Mouse (Mus musculus) heart, adult 9 months (tissue): ENCODE measurements around the gene Sf3a3.

Experiments
- DNase-seq, 2 experiments: peaks; one replicate each; pipeline ENCODE4 v3.0.0; 2022; ENCODE audit warnings: low spot score in 2 of 2

Sf3a3 gene

DNA sequence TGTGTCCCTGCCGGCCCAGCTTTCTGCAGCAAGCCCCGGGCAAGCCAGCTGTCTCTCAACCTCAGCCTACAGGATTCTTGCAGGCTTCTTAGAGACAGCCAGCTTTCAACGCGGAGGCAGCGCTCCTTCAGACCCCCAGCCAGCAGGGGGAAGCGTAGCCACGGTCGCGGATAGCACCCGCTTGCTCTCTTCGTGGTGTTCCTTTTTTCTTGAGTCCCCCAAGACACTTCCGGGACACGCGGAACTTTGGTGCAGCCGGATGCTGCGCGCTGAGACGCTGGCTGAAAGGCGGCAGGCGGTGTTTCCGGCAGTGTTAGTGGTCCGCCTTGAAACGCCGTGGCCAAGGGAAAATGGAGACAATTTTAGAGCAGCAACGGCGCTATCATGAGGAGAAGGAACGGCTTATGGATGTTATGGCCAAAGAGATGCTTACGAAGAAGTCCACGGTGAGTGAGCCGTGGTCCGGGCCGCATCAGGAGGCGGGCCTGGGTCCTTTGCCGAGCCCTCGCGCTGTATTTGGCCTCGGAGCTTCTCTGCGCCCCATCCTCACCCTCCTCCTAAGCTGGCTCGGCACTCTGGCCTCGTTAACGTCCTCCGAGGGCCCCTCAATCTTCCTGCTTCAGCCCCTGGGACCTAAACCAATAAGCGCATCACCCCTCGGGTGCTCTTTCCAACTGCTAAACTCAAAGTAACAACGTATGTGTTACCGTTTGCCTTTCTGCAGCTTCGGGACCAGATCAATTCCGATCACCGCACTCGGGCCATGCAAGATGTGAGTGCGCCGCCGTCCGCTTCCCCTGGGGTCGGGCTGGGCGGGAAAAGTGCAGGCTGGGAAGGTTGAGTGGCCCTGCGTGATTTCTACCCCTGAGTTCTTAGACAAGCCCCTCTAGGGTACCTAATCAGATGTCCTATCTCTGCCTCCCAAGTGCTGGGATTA is at the start of gene Sf3a3:
Sf3a3 (plus strand) TSS at position 232 of the 937 bp plus-strand sequence.
- peak; percentile 92 to 94 for DNase-seq

DNA sequence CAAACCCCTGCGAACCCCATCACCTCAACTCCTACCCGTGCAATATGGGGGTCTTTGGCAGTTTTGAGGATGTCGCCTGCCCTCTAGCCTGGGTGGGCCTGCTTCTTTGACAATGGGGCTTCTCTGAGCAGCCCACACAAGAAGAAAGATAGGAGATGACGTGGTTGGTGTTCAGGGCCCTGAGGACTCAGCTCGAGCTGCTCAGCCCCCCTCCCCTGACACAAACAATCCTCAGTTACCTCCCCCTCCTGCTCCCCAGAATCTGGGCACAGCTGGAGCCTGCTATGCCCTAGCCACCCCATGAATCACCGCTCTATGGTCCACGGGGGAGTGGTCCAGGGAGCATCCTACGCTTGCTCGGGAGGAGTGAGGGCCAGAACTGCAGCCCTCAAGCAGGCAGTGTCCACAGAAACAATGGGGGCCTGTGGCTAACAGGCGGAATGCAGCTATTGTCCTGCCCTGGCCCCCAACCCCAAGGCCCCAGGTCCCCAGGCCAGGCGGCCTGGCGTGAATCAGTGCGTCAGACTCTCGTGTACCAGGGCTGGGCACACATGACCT is 47.0 kb upstream of the Sf3a3 start:
- no peak for DNase-seq

DNA sequence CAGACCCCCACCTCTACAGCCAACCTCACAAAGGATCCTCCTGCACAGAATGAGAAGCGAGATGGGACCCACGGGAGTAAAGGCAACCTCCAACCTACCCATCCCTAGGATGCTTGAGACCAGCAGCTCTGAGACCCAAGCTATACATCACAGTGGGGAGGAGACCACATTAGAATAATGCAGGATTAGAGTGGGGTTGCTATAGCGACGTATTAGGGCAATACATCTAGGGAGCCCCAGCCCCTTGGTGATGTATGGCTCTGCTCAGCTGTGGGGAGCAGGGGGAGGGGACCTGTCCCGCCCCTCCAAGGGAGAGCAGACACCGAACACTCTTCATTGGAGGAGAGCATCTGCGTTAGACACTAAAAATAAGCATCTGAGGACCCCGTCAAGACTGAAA is 46.5 kb upstream of the Sf3a3 start:
- no peak for DNase-seq

DNA sequence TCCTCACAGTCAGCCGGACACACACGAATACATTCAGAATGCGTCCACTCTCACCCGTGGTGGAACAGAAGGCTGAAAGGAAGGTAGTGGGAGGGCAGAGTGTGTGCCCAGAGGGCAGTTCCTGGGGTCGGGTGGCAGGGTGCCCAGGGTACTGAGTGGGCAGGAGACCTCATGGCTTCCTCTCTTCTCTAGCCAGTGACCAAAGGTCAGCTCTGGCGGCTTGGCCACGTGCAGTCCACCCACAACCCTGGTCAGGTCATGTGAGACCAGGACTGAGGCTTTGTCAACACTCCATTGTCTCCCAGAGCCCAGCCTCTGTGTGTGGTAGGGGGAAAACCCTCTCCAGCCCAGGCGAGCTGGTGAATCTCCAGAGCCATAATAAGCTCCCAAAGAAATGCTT is 44.3 kb upstream of the Sf3a3 start:
- no peak for DNase-seq

DNA sequence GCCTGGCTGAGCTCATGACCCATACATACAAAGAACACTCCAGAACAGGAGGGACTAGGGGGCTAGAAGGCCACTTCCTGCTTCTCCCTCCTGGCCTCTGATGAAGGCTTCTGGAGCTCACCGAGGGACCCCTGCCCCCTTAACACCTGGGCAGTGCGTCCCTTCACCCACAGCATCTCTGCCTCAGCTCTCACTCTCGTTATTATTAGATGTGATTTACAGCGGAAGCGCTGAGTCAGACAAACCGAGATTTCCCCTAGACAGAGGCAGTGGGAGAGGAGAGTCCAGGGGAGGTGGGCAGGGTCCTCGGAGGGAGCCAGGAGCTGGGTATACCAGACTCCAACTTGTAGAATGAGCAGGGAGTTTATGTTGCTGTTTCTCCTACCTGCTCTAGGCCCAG is 43.0 kb upstream of the Sf3a3 start:
- DNase-seq = no peak

DNA sequence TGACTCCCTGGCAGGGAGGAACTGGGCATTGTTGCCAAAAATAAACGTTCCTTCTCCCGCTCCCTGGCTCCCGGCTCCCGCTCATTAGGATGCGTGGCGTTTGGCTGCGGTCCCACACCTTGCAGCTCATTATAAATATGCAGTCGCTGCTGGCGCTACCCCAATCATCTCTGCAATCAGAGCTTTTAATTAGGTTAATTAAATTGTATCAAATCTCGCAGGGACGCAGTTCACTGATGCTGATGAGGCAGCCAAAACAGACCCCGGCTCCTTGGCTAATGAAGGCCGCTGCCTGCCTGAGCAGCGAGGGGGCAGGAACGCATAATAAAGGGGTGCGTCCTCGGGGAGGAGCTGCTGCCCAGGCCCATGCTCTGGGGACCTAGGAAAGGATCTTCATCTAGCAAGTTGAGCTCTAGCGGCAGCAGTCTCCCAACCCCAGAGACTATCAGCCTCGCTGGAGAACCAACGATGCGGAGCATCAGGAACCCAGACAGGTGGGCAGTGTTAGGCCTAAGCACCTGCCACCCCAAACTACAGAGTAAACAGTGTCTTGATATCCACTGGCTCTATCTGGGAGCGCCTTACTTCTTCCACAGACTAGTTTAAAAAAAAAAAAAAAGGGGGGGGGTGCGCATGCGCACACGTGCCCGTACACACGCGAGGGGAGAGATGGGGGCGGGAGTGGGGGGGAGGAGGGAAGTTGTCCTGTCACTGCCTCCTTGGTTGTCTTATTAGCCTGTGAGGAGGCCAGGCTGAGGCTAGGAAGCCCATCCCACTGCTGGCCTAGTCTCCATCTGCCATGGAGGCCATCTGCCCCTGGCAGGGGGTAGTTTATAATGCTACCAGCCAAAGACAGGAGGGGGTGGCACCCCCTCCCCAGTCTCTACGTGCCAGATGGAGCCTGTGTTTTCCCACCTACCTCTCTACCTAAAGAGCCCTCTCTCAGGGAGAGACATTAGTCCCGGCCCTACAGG is 41.9 kb upstream of the Sf3a3 start:
- DNase-seq = no peak

DNA sequence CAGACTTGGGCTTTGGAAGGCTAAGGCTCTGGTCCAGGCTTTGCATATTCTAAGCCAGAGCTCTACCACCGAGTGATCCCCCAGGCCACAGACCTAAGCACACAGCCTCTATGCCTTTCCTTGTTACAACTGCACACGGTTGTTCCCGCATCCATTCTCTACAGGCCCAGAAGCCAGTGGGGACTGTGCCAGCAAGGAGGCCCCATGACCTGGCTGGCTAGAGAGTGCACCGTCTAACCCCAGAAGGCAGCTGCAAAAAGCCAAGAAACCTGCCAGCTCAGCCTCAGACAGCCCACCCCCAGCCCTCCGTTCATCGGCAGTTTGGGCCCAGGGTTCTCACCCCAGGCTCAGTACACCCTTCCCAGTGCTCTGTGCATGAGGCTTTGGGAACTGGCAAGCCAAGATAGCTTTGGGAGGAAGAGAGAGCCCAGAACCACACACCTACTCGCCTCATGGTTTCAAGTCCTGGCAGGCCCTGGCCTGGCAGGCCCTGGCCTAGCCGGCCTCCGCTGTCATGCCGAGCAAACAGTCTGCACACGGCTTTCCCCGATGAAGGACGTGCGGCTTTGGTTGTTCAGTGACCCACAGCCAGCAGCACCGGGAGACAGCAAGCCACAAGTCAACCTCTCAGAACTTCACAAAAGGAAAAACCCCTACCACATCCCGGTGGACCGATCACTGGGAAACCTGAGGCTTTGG is 40.1 kb upstream of the Sf3a3 start:
- no peak for DNase-seq

DNA sequence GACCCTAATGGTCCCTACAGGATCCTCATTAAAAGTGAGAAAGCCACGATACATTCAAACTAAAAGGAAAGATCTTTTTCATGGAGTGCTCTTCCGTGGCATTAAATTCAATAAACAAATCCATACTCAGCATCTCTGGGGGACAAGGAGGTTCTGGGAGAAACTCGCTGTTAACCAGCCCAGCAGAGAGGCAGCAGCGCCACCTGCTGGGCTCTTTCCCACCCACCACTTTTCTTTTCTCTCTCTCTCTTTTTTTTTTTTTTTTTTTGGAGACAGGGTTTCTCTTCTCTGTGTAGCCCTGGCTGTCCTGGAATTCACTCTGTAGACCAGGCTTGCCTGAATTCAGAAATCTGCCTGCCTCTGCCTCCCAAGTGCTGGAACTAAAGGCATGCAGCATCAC is 39.5 kb upstream of the Sf3a3 start:
- no peak for DNase-seq

DNA sequence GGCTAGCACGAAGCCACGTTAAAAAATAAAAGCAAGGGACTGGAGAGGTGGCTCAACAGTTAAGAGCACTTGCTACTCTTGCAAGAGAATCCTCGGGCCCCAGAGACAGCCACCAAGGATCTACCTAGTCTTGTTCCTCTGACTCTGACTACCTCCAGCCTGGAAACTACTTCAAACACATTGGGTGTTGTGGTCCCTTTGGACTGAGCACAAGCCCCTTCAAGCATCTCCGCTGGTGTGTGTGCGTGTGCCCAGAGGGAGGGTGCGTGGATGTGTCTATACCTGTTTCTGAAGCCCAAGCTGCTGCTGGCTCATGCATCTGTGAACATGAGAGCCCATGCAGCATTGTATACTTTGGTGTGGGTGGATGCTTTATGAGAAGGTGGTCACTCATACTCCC is 38.6 kb upstream of the Sf3a3 start:
- no peak for DNase-seq

DNA sequence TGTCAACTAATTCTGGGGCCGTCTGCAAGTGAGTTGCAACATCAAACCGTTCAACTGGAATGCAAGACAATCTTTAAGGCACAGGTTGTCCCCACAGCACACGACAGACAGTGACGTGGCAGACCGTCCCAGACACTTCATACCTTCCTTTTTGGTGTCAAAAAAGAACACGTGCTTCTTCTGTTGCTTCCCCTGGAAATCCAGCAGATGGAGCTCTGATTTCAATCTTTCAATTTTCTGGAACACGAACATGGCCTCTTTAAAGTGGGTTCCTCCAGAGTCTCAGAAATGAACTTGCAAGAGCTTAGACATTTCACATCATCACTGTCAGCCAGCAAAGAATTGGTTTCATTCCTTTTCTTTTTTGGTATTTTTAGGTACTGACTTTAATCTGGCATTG is 32.3 kb upstream of the Sf3a3 start:
- DNase-seq = no peak

DNA sequence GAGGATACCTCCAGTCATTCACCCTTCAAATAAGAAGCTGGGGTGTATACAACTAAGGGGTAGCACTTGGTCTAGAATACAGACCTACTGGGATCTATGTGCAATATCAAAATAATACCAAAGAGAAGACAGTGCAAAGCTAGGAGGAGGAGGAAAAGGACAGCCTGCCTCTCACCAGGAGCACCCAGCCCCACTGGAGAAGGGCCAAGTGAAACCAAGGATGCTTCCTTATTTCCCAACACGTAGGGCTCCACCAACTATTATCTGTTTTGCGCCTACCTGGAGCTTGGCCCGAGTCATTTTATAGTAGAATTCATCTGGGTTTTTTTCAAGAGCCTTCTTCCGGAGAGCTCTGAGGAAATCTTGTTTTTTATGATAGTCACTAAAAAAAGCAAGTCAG is 31.1 kb upstream of the Sf3a3 start:
- no peak for DNase-seq

DNA sequence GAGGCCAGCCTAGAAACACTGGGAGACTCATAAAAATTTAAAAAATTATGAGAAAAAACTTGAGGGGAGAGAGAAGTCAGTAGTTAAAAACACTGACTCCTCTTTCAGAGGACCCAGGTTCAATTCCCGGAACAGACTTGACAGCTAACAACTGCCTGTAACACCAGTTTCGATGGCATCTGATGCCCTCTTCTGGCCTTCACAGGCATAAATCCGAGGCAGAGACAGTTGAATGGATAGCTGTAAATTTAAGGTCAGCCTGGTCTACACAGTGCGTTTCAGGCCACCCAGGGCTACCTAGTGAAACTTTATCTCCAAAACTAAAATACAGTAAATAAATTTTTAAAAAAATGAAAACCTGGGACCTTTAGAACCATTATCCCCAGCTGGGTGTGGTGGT is 29.6 kb upstream of the Sf3a3 start:
- DNase-seq = no peak

DNA sequence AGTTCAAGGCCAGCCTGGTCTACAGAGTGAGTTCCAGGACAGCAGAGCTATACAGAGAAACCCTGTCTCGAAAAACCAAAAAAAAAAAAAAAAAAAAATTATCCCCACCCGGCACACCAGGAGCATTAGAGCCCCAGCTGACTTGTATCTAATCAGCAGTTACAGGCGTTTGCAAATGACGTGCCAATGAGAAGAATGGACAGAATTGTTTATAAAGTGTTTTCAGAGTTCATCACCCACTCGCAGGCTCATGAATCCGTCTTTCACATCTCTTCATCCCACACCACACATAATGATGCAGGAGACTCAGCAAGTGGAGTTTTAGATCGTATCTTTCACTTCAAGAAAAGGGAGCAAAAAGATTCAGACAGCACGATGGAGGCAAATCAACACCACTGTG is 29.1 kb upstream of the Sf3a3 start:
- no peak for DNase-seq

DNA sequence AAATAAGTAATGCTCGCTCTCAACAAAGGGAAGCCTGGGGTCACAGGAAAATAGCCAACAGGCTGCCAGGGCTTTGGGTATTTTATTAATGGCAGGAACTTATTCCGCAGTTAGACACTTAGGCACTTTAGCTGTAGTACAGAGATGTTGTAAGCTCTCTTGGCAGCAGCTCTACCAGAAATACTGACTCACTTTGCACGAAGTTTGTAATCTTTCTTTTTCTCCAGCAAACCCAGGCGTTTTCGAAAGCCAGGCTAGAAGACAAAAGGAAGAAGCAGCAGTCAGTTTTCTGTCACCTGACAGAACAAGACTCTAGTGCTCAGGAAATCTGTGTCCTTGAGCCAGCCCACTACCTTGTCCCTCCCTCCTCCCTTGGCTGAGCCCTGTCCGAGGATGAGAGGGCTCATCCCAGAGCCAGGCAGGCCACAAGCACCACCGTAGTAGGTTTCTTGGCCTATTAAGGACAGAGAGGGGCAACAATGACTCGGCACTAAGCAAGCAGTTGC is 28.6 kb upstream of the Sf3a3 start:
- DNase-seq = peak in 1 of 2 experiments; percentile 35

DNA sequence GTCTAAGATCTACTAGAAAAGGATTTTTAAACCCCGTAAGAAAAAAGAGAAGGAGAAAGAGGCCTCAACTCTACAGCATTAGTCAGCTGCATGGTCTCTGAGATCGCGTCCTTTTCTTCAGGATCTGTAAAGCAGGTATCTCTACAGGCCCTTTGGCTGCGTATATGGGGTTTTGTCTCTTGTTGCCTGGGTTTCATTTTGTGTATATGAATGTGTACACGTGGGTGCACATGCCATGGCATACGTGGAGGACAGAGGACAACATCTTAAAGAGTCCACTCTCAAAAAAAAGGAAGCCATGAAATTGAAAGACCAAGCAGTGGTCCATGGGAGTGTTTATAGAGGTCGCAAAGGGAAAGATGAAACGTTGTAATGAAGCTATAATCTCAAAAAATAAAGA is 23.1 kb upstream of the Sf3a3 start:
- DNase-seq = no peak

DNA sequence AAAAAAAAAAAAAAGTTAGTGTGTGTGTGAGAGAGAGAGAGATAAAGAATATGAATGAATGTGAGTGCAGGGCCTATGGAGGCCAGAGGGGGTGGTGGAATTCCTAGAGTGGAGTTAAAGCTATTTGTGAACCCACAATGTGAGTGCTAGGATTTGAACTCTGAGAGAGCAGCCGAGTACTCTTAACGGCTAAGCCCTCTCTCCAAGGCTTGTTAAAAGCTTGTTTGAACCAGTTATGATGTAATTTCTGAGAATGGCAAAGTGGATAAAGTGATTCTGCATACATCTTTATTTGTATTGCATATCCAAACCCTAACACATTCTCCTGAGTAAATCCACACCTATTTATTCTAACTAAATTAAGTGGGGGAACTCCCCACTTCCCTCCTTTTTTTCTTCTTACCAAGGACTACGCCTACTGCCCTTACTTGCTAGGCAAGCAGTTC is 22.1 kb upstream of the Sf3a3 start:
- DNase-seq = no peak

DNA sequence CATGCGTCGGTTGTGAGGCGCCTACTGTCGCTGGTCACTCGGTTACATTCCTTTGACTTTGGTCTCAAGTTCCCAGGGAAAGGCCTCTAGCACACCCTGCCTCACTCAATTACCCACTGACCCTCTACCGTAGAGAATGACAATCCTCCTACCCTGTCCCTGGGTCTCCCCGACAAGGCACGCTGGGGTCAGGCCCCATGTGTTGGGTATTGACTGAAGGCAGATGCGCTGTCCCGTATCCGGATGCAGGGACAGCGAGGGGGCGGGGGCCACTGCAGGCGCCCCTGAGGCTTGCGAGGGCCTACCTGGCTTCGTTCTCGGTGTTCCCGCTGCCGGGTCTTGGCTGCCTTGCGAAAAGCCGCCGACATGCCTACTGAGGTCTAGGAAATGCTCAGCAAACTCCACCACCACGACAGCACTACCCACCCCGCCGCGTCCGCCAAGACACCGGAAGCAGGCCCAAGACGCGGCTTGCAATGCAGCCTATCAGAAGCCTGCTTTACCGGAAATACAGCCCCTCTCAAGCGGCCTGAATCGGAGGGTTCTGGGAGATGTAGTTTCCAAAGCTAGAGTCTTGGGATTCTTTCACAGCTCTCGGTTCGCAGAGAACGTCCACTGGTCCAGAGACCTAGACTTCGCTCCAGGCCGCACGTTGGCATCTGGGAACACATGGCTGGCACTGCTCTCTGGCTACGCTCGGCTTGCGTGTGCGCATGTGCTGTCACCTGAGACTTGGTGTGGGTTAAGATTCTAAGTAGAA is 21.3 kb upstream of the Sf3a3 start, which contains the start of gene Utp11:
Utp11 (minus strand) TSS at position 466 of the 760 bp plus-strand sequence.
- DNase-seq = peak; percentile 91 to 92

DNA sequence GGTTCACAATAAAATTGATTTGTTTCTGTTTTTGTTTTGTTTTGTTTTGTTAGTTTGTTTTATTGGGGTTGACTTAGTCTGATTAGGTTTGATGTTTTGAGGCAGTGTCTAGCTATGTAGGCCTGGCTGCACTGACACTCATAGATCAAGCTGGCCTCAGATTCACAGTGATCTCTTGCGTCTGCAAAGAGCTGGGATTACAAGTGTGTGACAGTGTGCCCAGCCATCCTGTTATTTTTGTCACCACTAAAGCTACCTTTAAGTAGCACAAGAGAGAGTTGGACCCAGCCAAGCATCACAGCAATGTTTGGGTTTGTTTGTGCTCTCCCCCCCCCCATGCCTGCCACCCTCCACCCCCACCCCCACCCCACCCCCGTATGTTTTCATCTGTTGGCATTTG is 20.0 kb upstream of the Sf3a3 start:
- no peak for DNase-seq

DNA sequence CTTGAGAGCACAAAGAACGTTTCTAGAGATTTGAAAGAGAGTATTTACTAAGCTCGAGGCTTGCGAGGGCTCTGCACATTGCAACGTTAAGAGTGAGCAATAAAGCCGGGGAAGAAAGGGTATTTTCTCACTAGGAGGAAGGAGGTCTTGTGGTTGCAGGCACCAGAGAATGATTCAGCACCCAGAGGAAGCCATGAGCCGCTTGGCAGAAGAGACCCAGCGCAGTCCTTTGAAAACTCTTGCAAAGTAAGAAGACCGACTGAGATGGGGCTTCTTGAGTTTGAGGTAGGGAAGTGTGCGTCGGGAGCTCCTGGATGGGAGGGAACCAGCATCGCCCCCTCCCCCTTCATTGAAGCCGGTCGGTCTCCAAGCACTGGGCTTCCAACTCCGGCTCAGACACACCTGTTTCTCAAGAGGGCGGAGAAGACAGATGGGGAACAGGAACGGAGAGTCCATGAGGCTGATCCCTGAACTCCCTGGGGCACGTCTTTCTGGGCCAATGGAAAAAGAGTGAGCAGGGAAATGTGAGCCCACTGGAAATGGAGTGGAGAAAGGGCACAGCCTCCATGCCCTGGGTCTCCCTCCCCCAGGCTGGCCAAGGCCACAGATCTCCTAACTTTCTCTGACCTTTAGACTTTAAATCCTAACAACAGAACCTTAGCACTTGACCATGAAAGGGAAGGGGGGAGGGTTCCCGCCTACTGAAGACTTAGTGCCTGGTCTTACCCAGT is 18.6 kb upstream of the Sf3a3 start:
- DNase-seq = no peak

DNA sequence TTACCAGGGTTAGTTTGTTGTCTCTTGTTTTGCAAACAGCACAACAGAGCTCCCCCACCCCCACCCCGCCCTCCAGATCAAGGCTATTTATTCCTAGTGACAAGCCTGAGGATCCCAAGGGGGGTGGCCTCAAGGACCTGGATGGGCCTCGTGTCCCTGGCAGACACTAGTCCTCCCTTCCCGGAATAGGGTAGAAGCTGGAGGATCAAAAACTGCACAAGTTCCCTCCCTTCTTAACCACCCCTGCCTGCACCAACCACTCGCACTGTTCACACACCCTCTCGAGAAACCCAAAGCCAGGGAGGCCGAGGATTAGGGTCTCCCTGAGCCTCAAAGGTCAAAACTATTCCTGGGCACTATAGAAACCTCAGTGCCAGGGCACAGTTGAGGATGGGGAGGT is 14.8 kb upstream of the Sf3a3 start:
- peak in 1 of 2 experiments; percentile 24 for DNase-seq
